ENCODE assay signal across 8 mouse cellular contexts in the genomic region with DNA sequence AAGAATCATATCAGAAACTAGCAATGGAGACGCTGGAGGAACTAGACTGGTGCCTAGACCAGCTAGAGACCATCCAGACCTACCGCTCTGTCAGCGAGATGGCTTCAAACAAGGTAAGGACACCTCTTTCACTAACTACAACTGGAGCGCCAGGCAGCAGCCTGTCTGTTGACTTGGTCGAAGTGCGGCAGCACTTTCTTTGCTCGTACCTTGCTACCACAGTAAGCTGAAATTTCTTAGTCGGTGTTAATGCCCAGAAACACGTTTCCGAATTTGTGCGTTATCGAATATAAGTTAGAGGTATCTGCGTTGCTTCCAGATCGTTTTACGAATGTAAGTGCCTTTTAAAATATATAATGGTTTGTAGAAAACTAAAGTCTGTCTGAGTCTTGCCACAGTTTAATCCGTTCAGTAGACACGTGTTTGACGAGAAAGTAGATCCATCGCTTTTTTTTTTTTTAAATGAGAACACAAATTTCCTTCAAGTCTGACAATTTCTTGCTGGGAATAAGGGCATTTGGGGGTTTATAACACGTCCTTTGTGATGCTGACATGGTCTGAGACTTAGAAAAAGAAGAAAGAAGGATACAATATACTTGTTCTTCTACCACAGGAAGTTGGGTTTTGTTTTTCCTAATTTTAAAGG.
DNase-seq lines count a peak whose midpoint lies in the region; ATAC-seq and TF ChIP-seq lines count a peak whose summit lies in the region.

No protein-coding gene starts in this region.

- WGBS in kidney, adult 2 months = 2% methylated on average over 20 of the region's 20 CpGs
- 6% methylated on average over 20 of the region's 20 CpGs for WGBS in hindbrain, embryonic 11.5 days
- 1% methylated on average over 20 of the region's 20 CpGs for WGBS in liver, embryonic 15.5 days (ENCODE audit: insufficient replicate concordance)
- WGBS in stomach, embryonic 14.5 days = 2% methylated on average over 20 of the region's 20 CpGs

- peak; percentile 67 for DNase-seq in kidney, adult 2 months
- no peak for DNase-seq in kidney, adult 18-20 months
- DNase-seq in hindbrain, embryonic 11.5 days (ENCODE audit: low spot score) = no peak
- no peak for DNase-seq in ovary, postnatal 10 days (ENCODE audit: low spot score)
- no peak for DNase-seq in adrenal gland, adult 2 months

- H3K9ac ChIP-seq in hindbrain, embryonic 11.5 days (ENCODE audit: low read depth, low read length) = peak overlapping the region; percentile 58
- peak overlapping the region; percentile 74 for H3K9ac ChIP-seq in liver, embryonic 15.5 days
- H3K9ac ChIP-seq in stomach, embryonic 14.5 days (replicated peaks; ENCODE audit: low read depth, low read length) = peak overlapping the region; percentile 49

- ATAC-seq in hindbrain, embryonic 11.5 days (ENCODE audit: low FRiP score) = peak; percentile 33; the same call in 1 of the 2 replicates
- peak; percentile 24 for ATAC-seq in liver, embryonic 15.5 days (ENCODE audit: insufficient read depth)
- ATAC-seq in stomach, embryonic 14.5 days (ENCODE audit: insufficient number of reproducible peaks, insufficient read depth, low FRiP score, low read depth) = peak; percentile 8; the same call in 1 of the 2 replicates

- peak overlapping the region; percentile 77 for H3K27ac ChIP-seq in kidney, adult 2 months (ENCODE audit: insufficient read depth, low read depth, low read length)
- peak overlapping the region; percentile 71 for H3K27ac ChIP-seq in bone marrow macrophage, adult 2 months (ENCODE audit: insufficient read depth, low read depth, low read length)
- H3K27ac ChIP-seq in hindbrain, embryonic 11.5 days (ENCODE audit: low read depth, low read length) = no peak overlapping the region
- peak overlapping the region; percentile 83 for H3K27ac ChIP-seq in liver, embryonic 15.5 days (replicated peaks)
- peak overlapping the region; percentile 86 for H3K27ac ChIP-seq in stomach, embryonic 14.5 days (ENCODE audit: low read length)

- H3K4me1 ChIP-seq in kidney, adult 2 months (ENCODE audit: control insufficient read depth, insufficient read depth, low read length) = peaks cover 7% of the 10 kb centered on the region; the same call in 1 of the 2 replicates
- peaks cover 64% of the 10 kb centered on the region for H3K4me1 ChIP-seq in bone marrow macrophage, adult 2 months (ENCODE audit: control insufficient read depth, insufficient read depth, low read length)
- peaks cover 3% of the 10 kb centered on the region; the same call in 1 of the 2 replicates for H3K4me1 ChIP-seq in hindbrain, embryonic 11.5 days (replicated peaks; ENCODE audit: control insufficient read depth, insufficient read depth, low read length)
- H3K4me1 ChIP-seq in liver, embryonic 15.5 days (replicated peaks) = peaks cover 87% of the 10 kb centered on the region
- peaks cover 29% of the 10 kb centered on the region for H3K4me1 ChIP-seq in stomach, embryonic 14.5 days (ENCODE audit: control insufficient read depth, insufficient read depth, low read length)

- H3K27me3 ChIP-seq in kidney, adult 2 months (replicated peaks; ENCODE audit: control insufficient read depth, insufficient read depth, low read length) = no peaks in the 10 kb centered on the region
- no peaks in the 10 kb centered on the region for H3K27me3 ChIP-seq in hindbrain, embryonic 11.5 days (ENCODE audit: control insufficient read depth, insufficient read depth, low read length)
- no peaks in the 10 kb centered on the region for H3K27me3 ChIP-seq in liver, embryonic 15.5 days
- no peaks in the 10 kb centered on the region for H3K27me3 ChIP-seq in stomach, embryonic 14.5 days (ENCODE audit: control insufficient read depth, insufficient read depth, low read length)

- H3K9me3 ChIP-seq in hindbrain, embryonic 11.5 days (ENCODE audit: control insufficient read depth, low read length) = no peaks in the 10 kb centered on the region
- no peaks in the 10 kb centered on the region for H3K9me3 ChIP-seq in liver, embryonic 15.5 days (replicated peaks)
- no peaks in the 10 kb centered on the region for H3K9me3 ChIP-seq in stomach, embryonic 14.5 days (ENCODE audit: control insufficient read depth, low read depth, low read length)

- no peak for TF ChIP-seq CTCF in kidney, adult 2 months (conservative IDR thresholded peaks at IDR 0.05; ENCODE audit: insufficient read depth, insufficient read length, low read depth, low read length)
- TF ChIP-seq CTCF in bone marrow macrophage, adult 2 months (IDR thresholded peaks at IDR 0.05; ENCODE audit: low read depth, low read length) = no peak

- no peak for TF ChIP-seq POLR2A in kidney, adult 2 months (IDR thresholded peaks at IDR 0.05; ENCODE audit: low read depth, low read length)
- no peak for TF ChIP-seq POLR2A in bone marrow macrophage, adult 2 months (IDR thresholded peaks at IDR 0.05; ENCODE audit: borderline replicate concordance, low read depth, low read length)

- no peaks in the 10 kb centered on the region for H3K36me3 ChIP-seq in kidney, adult 2 months (ENCODE audit: control insufficient read depth, insufficient read depth, low read length)
- H3K36me3 ChIP-seq in hindbrain, embryonic 11.5 days (ENCODE audit: control insufficient read depth, insufficient read depth, low read length) = no peaks in the 10 kb centered on the region
- no peaks in the 10 kb centered on the region for H3K36me3 ChIP-seq in liver, embryonic 15.5 days (replicated peaks)
- no peaks in the 10 kb centered on the region for H3K36me3 ChIP-seq in stomach, embryonic 14.5 days (ENCODE audit: control insufficient read depth, insufficient read depth, low read length)

- peak overlapping the region; percentile 72 for H3K4me2 ChIP-seq in hindbrain, embryonic 11.5 days (replicated peaks; ENCODE audit: low read depth, low read length)
- peak overlapping the region; percentile 86 for H3K4me2 ChIP-seq in liver, embryonic 15.5 days
- H3K4me2 ChIP-seq in stomach, embryonic 14.5 days (replicated peaks; ENCODE audit: low read depth, low read length) = peak overlapping the region; percentile 85

- H3K4me3 ChIP-seq in kidney, adult 2 months (ENCODE audit: insufficient read depth, low read depth, low read length) = peak overlapping the region; percentile 68
- peak overlapping the region; percentile 78 for H3K4me3 ChIP-seq in bone marrow macrophage, adult 2 months (ENCODE audit: insufficient read depth, low read length)
- H3K4me3 ChIP-seq in hindbrain, embryonic 11.5 days (ENCODE audit: low read depth, low read length) = peak overlapping the region; percentile 42
- H3K4me3 ChIP-seq in liver, embryonic 15.5 days (replicated peaks) = peak overlapping the region; percentile 69
- peak overlapping the region; percentile 50 for H3K4me3 ChIP-seq in stomach, embryonic 14.5 days (ENCODE audit: low read depth, low read length)
